Mouse (Mus musculus): ENCODE measurements around the gene Camkk2. TPM values are rescaled to one million over a fixed set of nuclear protein-coding genes. Genes with fewer than 3 reads are reported as not detected.

Camkk2 gene
- polyA plus RNA-seq, 1 experiment from 2014 or later, result 11.8 TPM

- peaks cover 65% of the 10 kb centered on the region for H3K36me3 ChIP-seq
- H3K9ac ChIP-seq, result no peak overlapping the region
- 92% methylated on average over 8 of the region's 8 CpGs for WGBS
- ATAC-seq (replicated peaks; ENCODE audit: insufficient number of reproducible peaks, insufficient read depth, low FRiP score, low read depth), result no peak
- peaks cover 49% of the 10 kb centered on the region for H3K4me1 ChIP-seq (replicated peaks)
- no peak overlapping the region for H3K4me2 ChIP-seq
- H3K27me3 ChIP-seq, result no peaks in the 10 kb centered on the region
- H3K9me3 ChIP-seq (replicated peaks), result no peaks in the 10 kb centered on the region
- H3K27ac ChIP-seq, result peak overlapping the region; percentile 72
- no peak overlapping the region for H3K4me3 ChIP-seq
Observed at GRCm38 (mm10) chr5:122801684-122802083, 22.5 kb upstream of the Camkk2 start.

GRCm38 (mm10) chr5:122800345-122801010 is 21.3 kb upstream of the Camkk2 start:
- no peak overlapping the region for H3K9ac ChIP-seq
- WGBS, result 32% methylated on average over 13 of the region's 13 CpGs
- no peak; the same call in 1 of the 2 replicates for ATAC-seq (replicated peaks; ENCODE audit: insufficient number of reproducible peaks, insufficient read depth, low FRiP score, low read depth)

GRCm38 (mm10) chr5:122799379-122800344 is 20.5 kb upstream of the Camkk2 start:
- 68% methylated on average over 17 of the region's 17 CpGs for WGBS
- no peak for ATAC-seq (replicated peaks; ENCODE audit: insufficient number of reproducible peaks, insufficient read depth, low FRiP score, low read depth)
- peaks cover 62% of the 10 kb centered on the region for H3K36me3 ChIP-seq
- peaks cover 49% of the 10 kb centered on the region for H3K4me1 ChIP-seq (replicated peaks)
- no peaks in the 10 kb centered on the region for H3K27me3 ChIP-seq
- H3K9ac ChIP-seq, result no peak overlapping the region
- H3K9me3 ChIP-seq (replicated peaks), result no peaks in the 10 kb centered on the region
- no peak overlapping the region for H3K4me3 ChIP-seq
- H3K4me2 ChIP-seq, result no peak overlapping the region; the same call in 1 of the 2 replicates
- peak overlapping the region; percentile 72 for H3K27ac ChIP-seq

More at GRCm38 (mm10) chr5:122800345-122801010, 21.3 kb upstream of the Camkk2 start:
- Histone ChIP-seq H3K9me3 (replicated peaks) (no peaks in the 10 kb centered on the region), H3K27ac (peak overlapping the region; percentile 72), H3K4me3 (no peak overlapping the region), H3K27me3 (no peaks in the 10 kb centered on the region), H3K4me2 (no peak overlapping the region), H3K36me3 (peaks cover 64% of the 10 kb centered on the region), H3K4me1 (replicated peaks) (peaks cover 49% of the 10 kb centered on the region)

GRCm38 (mm10) chr5:122798557-122799378 is 19.6 kb upstream of the Camkk2 start:
- Histone ChIP-seq H3K9ac (no peak overlapping the region), H3K9me3 (replicated peaks) (no peaks in the 10 kb centered on the region), H3K27me3 (no peaks in the 10 kb centered on the region), H3K4me2 (no peak overlapping the region), H3K36me3 (peaks cover 61% of the 10 kb centered on the region), H3K4me1 (replicated peaks) (peaks cover 47% of the 10 kb centered on the region), H3K27ac (peak overlapping the region; percentile 72), H3K4me3 (no peak overlapping the region)
- peak; percentile 76 for ATAC-seq (replicated peaks; ENCODE audit: insufficient number of reproducible peaks, insufficient read depth, low FRiP score, low read depth)
- 40% methylated on average over 17 of the region's 17 CpGs for WGBS

GRCm38 (mm10) chr5:122797866-122798265 is 18.7 kb upstream of the Camkk2 start:
- no peak overlapping the region for H3K4me3 ChIP-seq
- peaks cover 63% of the 10 kb centered on the region for H3K36me3 ChIP-seq
- H3K4me2 ChIP-seq, result no peak overlapping the region
- H3K27me3 ChIP-seq, result no peaks in the 10 kb centered on the region
- ATAC-seq (replicated peaks; ENCODE audit: insufficient number of reproducible peaks, insufficient read depth, low FRiP score, low read depth), result no peak
- H3K27ac ChIP-seq, result peak overlapping the region; percentile 72
- 79% methylated on average over 3 of the region's 3 CpGs for WGBS
- no peaks in the 10 kb centered on the region for H3K9me3 ChIP-seq (replicated peaks)
- H3K9ac ChIP-seq, result no peak overlapping the region
- H3K4me1 ChIP-seq (replicated peaks), result peaks cover 40% of the 10 kb centered on the region

- ATAC-seq (replicated peaks; ENCODE audit: insufficient number of reproducible peaks, insufficient read depth, low FRiP score, low read depth), result no peak
- no peaks in the 10 kb centered on the region for H3K27me3 ChIP-seq
- no peak overlapping the region for H3K4me3 ChIP-seq
- H3K4me1 ChIP-seq (replicated peaks), result 0 out of 2 replicates have a peak, but pooled peaks cover 3% of the 10 kb centered on the region
- H3K27ac ChIP-seq, result no peak overlapping the region
- peaks cover 57% of the 10 kb centered on the region for H3K36me3 ChIP-seq
- no peak overlapping the region for H3K9ac ChIP-seq
- H3K4me2 ChIP-seq, result no peak overlapping the region
- H3K9me3 ChIP-seq (replicated peaks), result no peaks in the 10 kb centered on the region
- WGBS, result 76% methylated on average over 2 of the region's 2 CpGs
Observed at GRCm38 (mm10) chr5:122788696-122789095, 9.5 kb upstream of the Camkk2 start.

GRCm38 (mm10) chr5:122786035-122786819 is 7.0 kb upstream of the Camkk2 start:
- Histone ChIP-seq H3K4me1 (replicated peaks) (0 out of 2 replicates have a peak, but pooled peaks cover 3% of the 10 kb centered on the region), H3K9ac (no peak overlapping the region), H3K4me2 (no peak overlapping the region), H3K4me3 (no peak overlapping the region), H3K27ac (no peak overlapping the region), H3K9me3 (replicated peaks) (no peaks in the 10 kb centered on the region), H3K36me3 (peaks cover 35% of the 10 kb centered on the region), H3K27me3 (no peaks in the 10 kb centered on the region)
- 55% methylated on average over 12 of the region's 12 CpGs for WGBS
- ATAC-seq (replicated peaks; ENCODE audit: insufficient number of reproducible peaks, insufficient read depth, low FRiP score, low read depth), result no peak

GRCm38 (mm10) chr5:122783726-122784406 is 4.7 kb upstream of the Camkk2 start:
- Histone ChIP-seq H3K9ac (no peak overlapping the region), H3K4me2 (no peak overlapping the region), H3K27me3 (no peaks in the 10 kb centered on the region), H3K9me3 (replicated peaks) (no peaks in the 10 kb centered on the region), H3K4me3 (no peak overlapping the region), H3K36me3 (peaks cover 21% of the 10 kb centered on the region), H3K27ac (no peak overlapping the region), H3K4me1 (replicated peaks) (peaks cover 8% of the 10 kb centered on the region)
- WGBS, result 56% methylated on average over 14 of the region's 14 CpGs
- ATAC-seq (replicated peaks; ENCODE audit: insufficient number of reproducible peaks, insufficient read depth, low FRiP score, low read depth), result no peak

- no peak for ATAC-seq (replicated peaks; ENCODE audit: insufficient number of reproducible peaks, insufficient read depth, low FRiP score, low read depth)
- Histone ChIP-seq H3K4me1 (replicated peaks) (peaks cover 17% of the 10 kb centered on the region), H3K4me3 (no peak overlapping the region)
Observed at GRCm38 (mm10) chr5:122782066-122782465, 2.9 kb upstream of the Camkk2 start.

More at GRCm38 (mm10) chr5:122782066-122782465, 2.9 kb upstream of the Camkk2 start:
- Histone ChIP-seq H3K9me3 (replicated peaks) (no peaks in the 10 kb centered on the region), H3K9ac (no peak overlapping the region), H3K27ac (no peak overlapping the region), H3K36me3 (peaks cover 7% of the 10 kb centered on the region), H3K27me3 (no peaks in the 10 kb centered on the region), H3K4me2 (no peak overlapping the region)
- WGBS, result 50% methylated on average over 1 of the region's 1 CpGs

All from heart, embryonic 15.5 days (tissue).